Mouse (Mus musculus) hindbrain, embryonic 11.5 days (tissue): ENCODE results near the gene Gata3. TPM values are rescaled to one million over a fixed set of nuclear protein-coding genes. Genes with fewer than 3 reads are reported as not detected.
A peak's percentile ranks its signal among the peaks of the same experiment; 100 is the strongest.

Experiments
- ATAC-seq: fragments of 200-750 bp; cut with Nextera tagmentation; 2 replicates; pipeline ENCODE4 v1.8.0; 2017; ENCODE audit warnings: mild to moderate bottlenecking, moderate TSS enrichment, moderate library complexity; ENCODE audit not compliant: low FRiP score
- DNase-seq: peaks from one replicate; pipeline ENCODE4 v3.0.0-alpha.2; 2015; ENCODE audit warnings: low spot score
- H3K27ac ChIP-seq: fragments of 300-500 bp; sonication (generic); 2 replicates; pipeline ENCODE4 v1.5.1; 2014; ENCODE audit warnings: mild to moderate bottlenecking, low read depth, low read length
- H3K27me3 ChIP-seq: fragments of 300-500 bp; sonication (generic); 2 replicates; pipeline ENCODE4 v1.6.1; 2014; ENCODE audit warnings: mild to moderate bottlenecking, low read length, moderate library complexity, mixed read lengths; ENCODE audit not compliant: control insufficient read depth, insufficient read depth
- H3K36me3 ChIP-seq: fragments of 300-500 bp; sonication (generic); 2 replicates; pipeline ENCODE4 v1.6.1; 2014; ENCODE audit warnings: mild to moderate bottlenecking, low read length, moderate library complexity, mixed read lengths; ENCODE audit not compliant: control insufficient read depth, insufficient read depth
- H3K4me1 ChIP-seq: fragments of 300-500 bp; sonication (generic); replicated peaks from 2 replicates; pipeline ENCODE4 v1.6.1; 2014; ENCODE audit warnings: low read length, mixed read lengths; ENCODE audit not compliant: control insufficient read depth, insufficient read depth
- H3K4me2 ChIP-seq: fragments of 300-500 bp; sonication (generic); replicated peaks from 2 replicates; pipeline ENCODE4 v1.6.1; 2014; ENCODE audit warnings: mild to moderate bottlenecking, low read depth, low read length
- H3K4me3 ChIP-seq: fragments of 300-500 bp; sonication (generic); 2 replicates; pipeline ENCODE4 v1.5.1; 2014; ENCODE audit warnings: low read depth, low read length
- H3K9ac ChIP-seq: fragments of 300-500 bp; sonication (generic); 2 replicates; pipeline ENCODE4 v1.6.1; 2014; ENCODE audit warnings: low read depth, low read length
- H3K9me3 ChIP-seq: fragments of 300-500 bp; sonication (generic); 2 replicates; pipeline ENCODE4 v1.6.1; 2016; ENCODE audit warnings: low read length; ENCODE audit not compliant: control insufficient read depth
- WGBS: fragments of 180-500 bp; shearing (Covaris S2); extraction: QIAGEN DNeasy Blood & Tissue Kit; methylation state at CpG from one replicate; pipeline ENCODE4 v1.1.7; 2014; 5-methylcytosine and 5-hydroxymethylcytosine counted together
- polyA plus RNA-seq: library from polyadenylated mRNA; unstranded; fragments of >200 nt; fragmentation: Nextera tagmentation; extraction: Ambion mirVana; gene quantifications from 2 replicates; pipeline ENCODE4 v1.2.1, GENCODE M21; 2014

Gata3 gene
- 18.6 and 22.9 TPM in 2 replicates for polyA plus RNA-seq

- peak within 1 kb of the TSS; percentile 13 for H3K4me3 ChIP-seq
- 1% methylated on average over 23 of the region's 23 CpGs for WGBS
- H3K9ac ChIP-seq: no peak within 1 kb of the TSS
These were observed at the start of gene Gata3 for GRCm38 (mm10) chr2:9889651-9890183. TSS of gene Gata3 (minus strand) at chr2:9890034.

GRCm38 (mm10) chr2:9939250-9939649, 49.4 kb upstream of the Gata3 start:
- ATAC-seq (no peak), DNase-seq (no peak)
- H3K9me3 ChIP-seq: no peaks in the 10 kb centered on the region
- no peak overlapping the region for H3K27ac ChIP-seq
- no peak overlapping the region for H3K9ac ChIP-seq
- 77% methylated on average over 4 of the region's 4 CpGs for WGBS
- H3K36me3 ChIP-seq: no peaks in the 10 kb centered on the region
- no peak overlapping the region for H3K4me2 ChIP-seq
- no peaks in the 10 kb centered on the region for H3K27me3 ChIP-seq
- H3K4me3 ChIP-seq: no peak overlapping the region
- no peaks in the 10 kb centered on the region for H3K4me1 ChIP-seq

More at GRCm38 (mm10) chr2:9889651-9890183, at the start of gene Gata3:
- Histone ChIP-seq H3K27ac (no peak within 1 kb of the TSS), H3K36me3 (no peaks in the 10 kb centered on the region), H3K27me3 (peaks cover 83% of the 10 kb centered on the region), H3K4me2 (no peak within 1 kb of the TSS; the same call in 1 of the 2 replicates), H3K4me1 (0 out of 2 replicates have a peak, but pooled peaks cover 2% of the 10 kb centered on the region), H3K9me3 (no peaks in the 10 kb centered on the region)
- ATAC-seq (no peak), DNase-seq (peak; percentile 44)

DNA sequence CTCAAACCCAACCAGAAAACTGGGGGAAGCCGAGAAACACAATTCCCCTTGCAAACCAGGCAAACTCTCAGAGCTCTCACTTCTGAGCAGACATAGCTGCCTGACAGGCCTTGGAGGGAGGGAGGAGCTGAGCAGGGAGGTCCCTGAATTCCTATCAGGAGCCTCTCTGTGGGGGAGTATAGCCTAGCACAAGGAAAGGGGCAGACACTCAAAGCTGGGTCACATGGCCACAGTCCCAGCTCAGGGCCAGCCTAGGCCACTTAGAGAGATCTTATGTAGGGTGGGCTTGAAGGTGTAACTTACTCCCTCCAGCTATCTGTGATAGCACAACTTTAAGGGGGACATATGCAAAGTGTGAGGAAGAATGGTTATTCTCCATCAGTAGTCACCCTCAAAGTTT, 46.1 kb upstream of the Gata3 start:
- Histone ChIP-seq H3K4me2 (no peak overlapping the region), H3K9ac (no peak overlapping the region), H3K27ac (no peak overlapping the region), H3K4me1 (no peaks in the 10 kb centered on the region), H3K9me3 (no peaks in the 10 kb centered on the region), H3K27me3 (no peaks in the 10 kb centered on the region), H3K4me3 (no peak overlapping the region), H3K36me3 (no peaks in the 10 kb centered on the region)
- WGBS: no CpG with 5 or more reads among the region's 1 CpGs
- DNase-seq: peak; percentile 14
- ATAC-seq: no peak

DNA sequence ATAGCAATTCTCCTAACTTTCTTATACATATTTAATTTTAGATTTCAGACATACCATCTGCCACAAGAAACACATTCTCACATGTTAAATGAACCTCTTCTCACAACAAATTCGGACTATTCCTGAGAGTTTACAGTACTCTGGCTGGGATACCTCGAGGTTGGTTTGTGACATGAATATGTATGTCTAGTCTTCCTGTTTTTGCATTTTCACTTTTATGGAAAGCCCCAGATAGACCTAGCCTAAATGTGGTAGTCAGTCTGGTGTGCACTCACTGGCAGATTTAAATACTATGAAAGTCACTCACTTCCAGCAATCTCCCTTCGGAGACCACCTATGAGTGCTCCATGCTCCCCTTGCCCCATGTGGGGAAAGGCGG, 37.1 kb upstream of the Gata3 start:
- no peak overlapping the region for H3K27ac ChIP-seq
- WGBS: 87% methylated on average over 4 of the region's 4 CpGs
- no peak overlapping the region for H3K4me2 ChIP-seq
- no peaks in the 10 kb centered on the region for H3K36me3 ChIP-seq
- DNase-seq (no peak), ATAC-seq (no peak)
- H3K9me3 ChIP-seq: no peaks in the 10 kb centered on the region
- H3K27me3 ChIP-seq: no peaks in the 10 kb centered on the region
- no peak overlapping the region for H3K9ac ChIP-seq
- H3K4me3 ChIP-seq: no peak overlapping the region
- no peaks in the 10 kb centered on the region for H3K4me1 ChIP-seq

- H3K27me3 ChIP-seq: no peaks in the 10 kb centered on the region
- H3K4me1 ChIP-seq: no peaks in the 10 kb centered on the region
- no peak overlapping the region for H3K27ac ChIP-seq
- no peak overlapping the region for H3K4me3 ChIP-seq
- H3K9ac ChIP-seq: no peak overlapping the region
- 58% methylated on average over 7 of the region's 7 CpGs for WGBS
- H3K4me2 ChIP-seq: no peak overlapping the region
- no peaks in the 10 kb centered on the region for H3K9me3 ChIP-seq
- H3K36me3 ChIP-seq: no peaks in the 10 kb centered on the region
- DNase-seq: peak; percentile 13
- no peak for ATAC-seq
These were observed 36.5 kb upstream of the Gata3 start for GRCm38 (mm10) chr2:9926194-9926904.

GRCm38 (mm10) chr2:9918691-9919471, 29.0 kb upstream of the Gata3 start:
- H3K4me1 ChIP-seq: no peaks in the 10 kb centered on the region
- H3K9me3 ChIP-seq: no peaks in the 10 kb centered on the region
- H3K27ac ChIP-seq: no peak overlapping the region
- no peak overlapping the region for H3K4me2 ChIP-seq
- H3K36me3 ChIP-seq: no peaks in the 10 kb centered on the region
- DNase-seq (no peak), ATAC-seq (no peak)
- no peak overlapping the region for H3K9ac ChIP-seq
- WGBS: 87% methylated on average over 17 of the region's 17 CpGs
- no peaks in the 10 kb centered on the region for H3K27me3 ChIP-seq
- H3K4me3 ChIP-seq: no peak overlapping the region

DNA sequence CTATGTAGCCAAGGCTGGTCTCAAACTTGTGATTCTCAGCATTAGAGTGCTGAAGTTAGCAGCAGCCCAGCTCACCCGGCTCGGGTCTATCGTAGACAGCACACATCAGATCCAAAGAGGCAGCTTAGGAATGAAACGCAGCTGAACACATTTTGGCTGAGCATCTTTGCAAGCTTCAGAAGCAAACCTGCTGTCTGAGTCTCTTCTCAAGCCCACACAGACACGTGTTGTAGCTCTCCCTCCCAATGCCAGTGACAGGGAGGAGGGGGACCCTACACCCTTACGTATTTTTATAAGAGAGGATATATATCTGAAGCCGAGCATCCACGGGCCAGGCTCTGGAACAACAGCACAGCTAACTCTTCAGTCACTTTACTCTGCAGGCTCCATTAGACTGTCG, 27.8 kb upstream of the Gata3 start:
- DNase-seq (no peak), ATAC-seq (no peak)
- 92% methylated on average over 9 of the region's 9 CpGs for WGBS
- H3K36me3 ChIP-seq: no peaks in the 10 kb centered on the region
- no peaks in the 10 kb centered on the region for H3K4me1 ChIP-seq
- H3K9me3 ChIP-seq: no peaks in the 10 kb centered on the region
- no peak overlapping the region for H3K4me3 ChIP-seq
- H3K27me3 ChIP-seq: no peaks in the 10 kb centered on the region
- no peak overlapping the region for H3K9ac ChIP-seq
- no peak overlapping the region for H3K27ac ChIP-seq
- H3K4me2 ChIP-seq: no peak overlapping the region

- WGBS: 9% methylated on average over 11 of the region's 11 CpGs
- Histone ChIP-seq H3K4me2 (no peak overlapping the region), H3K4me3 (no peak overlapping the region), H3K27me3 (no peaks in the 10 kb centered on the region), H3K27ac (no peak overlapping the region), H3K9ac (no peak overlapping the region), H3K9me3 (no peaks in the 10 kb centered on the region), H3K36me3 (no peaks in the 10 kb centered on the region), H3K4me1 (no peaks in the 10 kb centered on the region)
- no peak for ATAC-seq
- no peak for DNase-seq
These were observed 16.2 kb upstream of the Gata3 start for GRCm38 (mm10) chr2:9905995-9906394.
